Mouse (Mus musculus): ENCODE measurements at regions not wholly inside any gene's neighbourhood (a gene's known extent, or its start where the extent isn't known, plus 50 kb on each side); places are given as distances from the start of the nearest gene placed in this dataset.

- WGBS = 69% methylated on average over 10 of the region's 10 CpGs
- TF ChIP-seq EP300 (IDR thresholded peaks at IDR 0.05; ENCODE audit: low read depth) (no peak), CTCF (IDR thresholded peaks at IDR 0.05; ENCODE audit: low read depth) (no peak)
These were observed 250.4 kb upstream of the Zeb2 start for GRCm38 (mm10) chr2:45367436-45368193.

GRCm38 (mm10) chr2:45357266-45357665 lies 240.1 kb upstream of the Zeb2 start:
- no peak overlapping the region for H3K9ac ChIP-seq (replicated peaks; ENCODE audit: low read depth, low read length)
- H3K4me2 ChIP-seq (ENCODE audit: low read depth, low read length) = no peak overlapping the region
- H3K9me3 ChIP-seq (replicated peaks; ENCODE audit: control insufficient read depth, low read length) = no peaks in the 10 kb centered on the region
- no peak overlapping the region for H3K27ac ChIP-seq (ENCODE audit: low read depth)
- no peaks in the 10 kb centered on the region for H3K27me3 ChIP-seq (ENCODE audit: control insufficient read depth, insufficient read depth, low read length)
- no peaks in the 10 kb centered on the region for H3K36me3 ChIP-seq (replicated peaks; ENCODE audit: control insufficient read depth, insufficient read depth, low read length)
- TF ChIP-seq EP300 (IDR thresholded peaks at IDR 0.05; ENCODE audit: low read depth) (no peak), CTCF (IDR thresholded peaks at IDR 0.05; ENCODE audit: low read depth) (no peak)
- WGBS = 76% methylated on average over 7 of the region's 7 CpGs
- ATAC-seq (ENCODE audit: insufficient read depth, low read depth) = no peak
- peaks cover 6% of the 10 kb centered on the region; the same call in 1 of the 2 replicates for H3K4me1 ChIP-seq (ENCODE audit: control insufficient read depth, insufficient read depth)
- no peak for DNase-seq (ENCODE audit: low spot score)
- H3K4me3 ChIP-seq (ENCODE audit: low read depth, low read length) = no peak overlapping the region

More at GRCm38 (mm10) chr2:45367436-45368193, 250.4 kb upstream of the Zeb2 start:
- ATAC-seq (ENCODE audit: insufficient read depth, low read depth) (no peak), DNase-seq (ENCODE audit: low spot score) (no peak)
- Histone ChIP-seq H3K36me3 (replicated peaks; ENCODE audit: control insufficient read depth, insufficient read depth, low read length) (no peaks in the 10 kb centered on the region), H3K9me3 (replicated peaks; ENCODE audit: control insufficient read depth, low read length) (no peaks in the 10 kb centered on the region), H3K27me3 (ENCODE audit: control insufficient read depth, insufficient read depth, low read length) (no peaks in the 10 kb centered on the region), H3K9ac (replicated peaks; ENCODE audit: low read depth, low read length) (no peak overlapping the region), H3K4me2 (ENCODE audit: low read depth, low read length) (no peak overlapping the region), H3K4me1 (ENCODE audit: control insufficient read depth, insufficient read depth) (no peaks in the 10 kb centered on the region), H3K27ac (ENCODE audit: low read depth) (no peak overlapping the region), H3K4me3 (ENCODE audit: low read depth, low read length) (no peak overlapping the region)

- Histone ChIP-seq H3K4me1 (ENCODE audit: control insufficient read depth, insufficient read depth) (no peaks in the 10 kb centered on the region), H3K27me3 (ENCODE audit: control insufficient read depth, insufficient read depth, low read length) (no peaks in the 10 kb centered on the region), H3K9ac (replicated peaks; ENCODE audit: low read depth, low read length) (no peak overlapping the region), H3K9me3 (replicated peaks; ENCODE audit: control insufficient read depth, low read length) (no peaks in the 10 kb centered on the region), H3K27ac (ENCODE audit: low read depth) (no peak overlapping the region), H3K4me3 (ENCODE audit: low read depth, low read length) (no peak overlapping the region), H3K4me2 (ENCODE audit: low read depth, low read length) (no peak overlapping the region), H3K36me3 (replicated peaks; ENCODE audit: control insufficient read depth, insufficient read depth, low read length) (no peaks in the 10 kb centered on the region)
- 65% methylated on average over 8 of the region's 8 CpGs for WGBS
- DNase-seq (ENCODE audit: low spot score) (no peak), ATAC-seq (ENCODE audit: insufficient read depth, low read depth) (no peak)
- TF ChIP-seq CTCF (IDR thresholded peaks at IDR 0.05; ENCODE audit: low read depth) (no peak), EP300 (IDR thresholded peaks at IDR 0.05; ENCODE audit: low read depth) (no peak)
These were observed 239.5 kb upstream of the Zeb2 start for GRCm38 (mm10) chr2:45356558-45357170.

- Histone ChIP-seq H3K9me3 (replicated peaks; ENCODE audit: control insufficient read depth, low read length) (no peaks in the 10 kb centered on the region), H3K36me3 (replicated peaks; ENCODE audit: control insufficient read depth, insufficient read depth, low read length) (no peaks in the 10 kb centered on the region), H3K4me3 (ENCODE audit: low read depth, low read length) (no peak overlapping the region), H3K9ac (replicated peaks; ENCODE audit: low read depth, low read length) (no peak overlapping the region), H3K27me3 (ENCODE audit: control insufficient read depth, insufficient read depth, low read length) (no peaks in the 10 kb centered on the region), H3K27ac (ENCODE audit: low read depth) (no peak overlapping the region), H3K4me1 (ENCODE audit: control insufficient read depth, insufficient read depth) (no peaks in the 10 kb centered on the region), H3K4me2 (ENCODE audit: low read depth, low read length) (no peak overlapping the region)
- ATAC-seq (ENCODE audit: insufficient read depth, low read depth) (no peak), DNase-seq (ENCODE audit: low spot score) (no peak)
- WGBS = 94% methylated on average over 12 of the region's 12 CpGs
- no peak for TF ChIP-seq EP300 (IDR thresholded peaks at IDR 0.05; ENCODE audit: low read depth)
- no peak for TF ChIP-seq CTCF (IDR thresholded peaks at IDR 0.05; ENCODE audit: low read depth)
These were observed 238.8 kb upstream of the Zeb2 start for GRCm38 (mm10) chr2:45356021-45356420.

- Histone ChIP-seq H3K9ac (replicated peaks; ENCODE audit: low read depth, low read length) (no peak overlapping the region), H3K27ac (ENCODE audit: low read depth) (no peak overlapping the region), H3K9me3 (replicated peaks; ENCODE audit: control insufficient read depth, low read length) (no peaks in the 10 kb centered on the region), H3K4me3 (ENCODE audit: low read depth, low read length) (no peak overlapping the region), H3K27me3 (ENCODE audit: control insufficient read depth, insufficient read depth, low read length) (no peaks in the 10 kb centered on the region), H3K4me1 (ENCODE audit: control insufficient read depth, insufficient read depth) (no peaks in the 10 kb centered on the region), H3K36me3 (replicated peaks; ENCODE audit: control insufficient read depth, insufficient read depth, low read length) (no peaks in the 10 kb centered on the region), H3K4me2 (ENCODE audit: low read depth, low read length) (no peak overlapping the region)
- DNase-seq (ENCODE audit: low spot score) (no peak), ATAC-seq (ENCODE audit: insufficient read depth, low read depth) (no peak)
- WGBS = 43% methylated on average over 1 of the region's 1 CpGs
- TF ChIP-seq CTCF (IDR thresholded peaks at IDR 0.05; ENCODE audit: low read depth) (no peak), EP300 (IDR thresholded peaks at IDR 0.05; ENCODE audit: low read depth) (no peak)
These were observed 234.4 kb upstream of the Zeb2 start for GRCm38 (mm10) chr2:45351529-45352133.
